Mouse (Mus musculus): Measurements from ENCODE around the gene Fignl2. TPM values are rescaled to one million over a fixed set of nuclear protein-coding genes. Genes with fewer than 3 reads are reported as not detected.

Gene Fignl2
- total and polyA plus RNA-seq, 3 experiments: not detected

DNA sequence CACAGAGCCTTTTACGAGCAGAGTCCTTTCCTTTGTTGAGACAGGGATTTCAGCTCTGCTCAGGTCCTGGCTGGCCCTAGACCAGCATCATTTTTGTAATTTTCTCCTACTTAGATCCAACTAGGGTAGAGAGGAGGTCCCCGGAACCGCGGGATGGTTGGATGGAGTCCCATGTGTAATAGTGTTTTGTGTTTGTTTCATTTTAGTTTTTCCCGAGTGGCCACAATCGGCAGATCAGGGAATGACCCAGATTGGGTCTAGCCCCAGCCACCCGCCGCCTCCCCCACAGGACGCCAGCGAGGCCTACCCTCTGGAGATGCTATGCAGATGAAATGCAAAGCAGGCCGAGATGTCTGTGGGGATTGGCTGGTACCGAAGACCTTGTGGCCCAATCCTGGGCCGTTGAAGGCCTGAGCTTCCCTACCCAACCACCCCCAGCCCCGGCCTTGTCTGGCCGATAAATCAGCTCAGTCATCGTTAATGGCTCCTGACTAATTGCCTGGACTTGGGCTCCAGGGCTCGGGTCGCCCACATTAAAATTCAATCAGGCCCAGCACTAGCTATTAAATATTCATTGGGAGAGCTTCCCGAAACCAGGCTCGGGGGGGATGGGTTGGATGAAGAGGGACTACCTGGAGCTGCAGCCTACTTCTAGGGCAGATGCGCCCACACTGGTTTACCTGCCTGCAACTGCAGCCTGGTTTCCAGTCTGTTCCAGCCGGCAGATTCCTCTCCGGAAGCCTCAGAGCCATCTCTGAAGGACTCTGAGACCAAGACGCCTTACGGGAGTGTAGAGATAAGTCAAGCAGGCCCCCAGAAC, 14.7 kb upstream of the Fignl2 start:
- Histone ChIP-seq H3K36me3 (ENCODE audit: control insufficient read depth in 1 of 2, insufficient read depth in 2 of 2, low read length in 2 of 2) (no peaks in the 10 kb centered on the region), H3K4me1 (ENCODE audit: control insufficient read depth in 1 of 2, insufficient read depth in 2 of 2, low read length in 2 of 2) (no peaks in the 10 kb centered on the region), H3K79me2 (ENCODE audit: control insufficient read depth, insufficient read depth, low read length, poor library complexity) (no peaks in the 10 kb centered on the region), H3K27ac (ENCODE audit: control insufficient read depth, low read depth, low read length) (no peak overlapping the region), H3K9ac (ENCODE audit: control insufficient read depth, low read depth, low read length, poor library complexity, severe bottlenecking) (no peak overlapping the region), H3K27me3 (ENCODE audit: control insufficient read depth in 1 of 2, insufficient read depth in 2 of 2, low read length in 2 of 2) (peaks cover 0 to 6% of the 10 kb centered on the region in 2 experiments; a peak in 2 of 4 replicates), H3K4me3 (ENCODE audit: control insufficient read depth in 1 of 2, insufficient read depth in 1 of 2, low read depth in 2 of 2, low read length in 2 of 2) (no peak overlapping the region), H3K9me3 (replicated peaks; ENCODE audit: insufficient read depth, low read length) (no peaks in the 10 kb centered on the region)
- DNase-seq (ENCODE audit: low read depth, low spot score): no peak
- no peak for TF ChIP-seq MXI1 (IDR thresholded peaks at IDR 0.05; ENCODE audit: low read depth, low read length)
- no peak for TF ChIP-seq MYC (IDR thresholded peaks at IDR 0.05; ENCODE audit: low read depth, low read length)
- no peak for TF ChIP-seq ELF1 (IDR thresholded peaks at IDR 0.05; ENCODE audit: low read depth, low read length)
- TF ChIP-seq POLR2A (IDR thresholded peaks at IDR 0.05; ENCODE audit: control insufficient read depth in 1 of 2, insufficient read depth in 1 of 2, low read depth in 1 of 2, low read length in 2 of 2, poor library complexity in 1 of 2): no peak
- no peak for TF ChIP-seq RCOR1 (IDR thresholded peaks at IDR 0.05; ENCODE audit: low read depth, low read length)
- TF ChIP-seq KAT2A (conservative IDR thresholded peaks at IDR 0.05; ENCODE audit: low read depth, low read length): no peak
- no peak for TF ChIP-seq ZMIZ1 (IDR thresholded peaks at IDR 0.05; ENCODE audit: low read depth, low read length)
- no peak for TF ChIP-seq CTCF (IDR thresholded peaks at IDR 0.05 in 2 of 3, conservative IDR thresholded peaks at IDR 0.05 in 1 of 3; ENCODE audit: control insufficient read depth in 1 of 3, insufficient read depth in 1 of 3, low read depth in 2 of 3, low read length in 3 of 3, poor library complexity in 1 of 3, severe bottlenecking in 1 of 3)
- TF ChIP-seq MAZ (IDR thresholded peaks at IDR 0.05; ENCODE audit: low read depth, low read length): no peak
- TF ChIP-seq USF2 (IDR thresholded peaks at IDR 0.05; ENCODE audit: borderline replicate concordance in 1 of 2, insufficient read depth in 1 of 2, low read depth in 1 of 2, low read length in 2 of 2): no peak
- TF ChIP-seq SMC3 (IDR thresholded peaks at IDR 0.05; ENCODE audit: low read depth, low read length): no peak
- no peak for TF ChIP-seq ZNF384 (IDR thresholded peaks at IDR 0.05; ENCODE audit: low read depth, low read length)
- no peak for TF ChIP-seq ETS1 (IDR thresholded peaks at IDR 0.05; ENCODE audit: low read depth, low read length)

DNA sequence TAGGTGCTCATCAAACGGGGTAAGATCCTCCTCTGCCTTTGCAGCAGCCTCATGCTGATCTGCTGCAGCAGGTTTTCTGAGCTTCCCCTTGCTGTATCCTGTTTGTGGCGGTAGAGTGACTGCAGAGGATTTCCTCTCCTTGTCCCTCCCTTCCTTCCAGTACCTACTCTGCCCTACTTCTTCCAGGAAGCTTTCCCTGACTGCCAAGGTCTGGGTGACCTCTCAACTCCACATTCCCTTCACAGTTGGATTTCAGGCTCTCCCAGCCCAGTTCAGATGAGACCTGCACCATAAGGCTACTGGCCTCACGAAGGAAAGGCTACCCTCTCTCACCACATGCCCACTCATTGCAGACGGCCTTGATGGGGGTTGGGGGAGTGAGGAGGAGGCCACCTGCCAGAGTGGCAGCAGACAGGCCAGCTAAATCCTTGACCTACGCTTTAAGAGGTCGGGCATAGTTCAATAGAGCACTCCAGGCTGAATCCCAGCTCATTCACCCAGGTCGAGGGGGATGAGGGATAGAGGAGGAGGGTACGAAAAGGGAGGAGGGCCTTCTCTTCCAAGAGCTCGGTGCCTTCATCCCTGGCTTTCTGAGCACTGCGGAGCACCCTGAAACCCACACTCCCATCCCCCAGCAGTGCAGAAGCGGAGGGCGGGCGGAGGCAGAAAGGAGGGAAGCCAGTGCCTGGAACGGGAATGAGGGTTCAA, 13.9 kb upstream of the Fignl2 start:
- no peak for DNase-seq (ENCODE audit: low read depth, low spot score)
- Histone ChIP-seq H3K4me1 (ENCODE audit: control insufficient read depth in 1 of 2, insufficient read depth in 2 of 2, low read length in 2 of 2) (no peaks in the 10 kb centered on the region), H3K9me3 (replicated peaks; ENCODE audit: insufficient read depth, low read length) (no peaks in the 10 kb centered on the region), H3K79me2 (ENCODE audit: control insufficient read depth, insufficient read depth, low read length, poor library complexity) (no peaks in the 10 kb centered on the region), H3K27me3 (ENCODE audit: control insufficient read depth in 1 of 2, insufficient read depth in 2 of 2, low read length in 2 of 2) (peaks cover 0 to 6% of the 10 kb centered on the region in 2 experiments; a peak in 2 of 4 replicates), H3K27ac (ENCODE audit: control insufficient read depth, low read depth, low read length) (no peak overlapping the region), H3K4me3 (ENCODE audit: control insufficient read depth in 1 of 2, insufficient read depth in 1 of 2, low read depth in 2 of 2, low read length in 2 of 2) (no peak overlapping the region), H3K36me3 (ENCODE audit: control insufficient read depth in 1 of 2, insufficient read depth in 2 of 2, low read length in 2 of 2) (no peaks in the 10 kb centered on the region), H3K9ac (ENCODE audit: control insufficient read depth, low read depth, low read length, poor library complexity, severe bottlenecking) (no peak overlapping the region)
- no peak for TF ChIP-seq SIN3A (IDR thresholded peaks at IDR 0.05; ENCODE audit: low read length)
- no peak for TF ChIP-seq NELFE (IDR thresholded peaks at IDR 0.05; ENCODE audit: low read depth, low read length)
- TF ChIP-seq MAZ (IDR thresholded peaks at IDR 0.05; ENCODE audit: low read depth, low read length): no peak
- no peak for TF ChIP-seq ZNF384 (IDR thresholded peaks at IDR 0.05; ENCODE audit: low read depth, low read length)

All from MEL (cell line).